Mouse (Mus musculus): ENCODE results near the gene Dgcr8. TPM values are rescaled to one million over a fixed set of nuclear protein-coding genes. Genes with fewer than 3 reads are reported as not detected.
"Not testable (repeated sequence)": the region's sequence is repeated elsewhere in the genome, so short reads cannot be mapped to it uniquely, and the experiment has no call there.

Dgcr8 gene
- 28.7 and 34.0 TPM in 2 replicates for polyA plus RNA-seq (2015; fragmentation: Nextera tagmentation; extraction: Ambion mirVana)

DNA sequence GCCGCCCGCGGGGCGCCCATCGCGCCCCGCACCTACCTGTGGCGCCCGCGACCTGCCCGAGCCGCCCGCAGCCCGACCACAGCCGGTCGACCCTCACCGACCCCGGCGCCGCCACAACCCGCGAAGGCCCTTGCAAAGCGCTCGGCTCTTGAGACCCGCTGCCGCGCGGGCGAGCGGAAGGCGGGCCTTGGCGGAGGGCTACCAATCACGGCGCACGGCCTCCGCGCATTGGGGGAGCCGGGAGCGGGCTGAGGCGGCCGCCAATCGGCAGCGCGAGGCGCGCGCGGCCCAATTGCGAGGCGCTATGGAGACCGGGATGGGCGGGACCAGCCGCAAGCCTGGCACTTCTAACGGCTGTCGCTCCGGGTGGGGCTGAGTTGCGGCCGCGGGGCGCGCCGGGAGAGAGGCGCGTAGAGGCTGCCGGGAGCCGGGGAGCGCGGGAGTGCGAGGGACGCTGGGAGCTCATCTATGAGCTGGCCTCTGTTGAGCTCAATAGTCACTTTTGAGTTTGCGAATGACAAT lies at the start of gene Dgcr8:
Gene Dgcr8 (minus strand): TSS at position 180 of the 522 bp plus-strand sequence.
- H3K27me3 ChIP-seq: no peaks in the 10 kb centered on the region
- ATAC-seq (ENCODE audit: insufficient number of reproducible peaks, low FRiP score, low TSS enrichment, low read depth): peak; percentile 99
- peak within 1 kb of the TSS; percentile 94 for H3K27ac ChIP-seq
- H3K4me1 ChIP-seq: peaks cover 25% of the 10 kb centered on the region
- WGBS: under 1% methylated on average over 70 of the region's 71 CpGs
- H3K36me3 ChIP-seq: peaks cover 14% of the 10 kb centered on the region
- H3K4me3 ChIP-seq: peak within 1 kb of the TSS; percentile 83
- no peaks in the 10 kb centered on the region for H3K9me3 ChIP-seq
- H3K9ac ChIP-seq: peak within 1 kb of the TSS; percentile 95
- peak within 1 kb of the TSS; percentile 78 for H3K4me2 ChIP-seq

DNA sequence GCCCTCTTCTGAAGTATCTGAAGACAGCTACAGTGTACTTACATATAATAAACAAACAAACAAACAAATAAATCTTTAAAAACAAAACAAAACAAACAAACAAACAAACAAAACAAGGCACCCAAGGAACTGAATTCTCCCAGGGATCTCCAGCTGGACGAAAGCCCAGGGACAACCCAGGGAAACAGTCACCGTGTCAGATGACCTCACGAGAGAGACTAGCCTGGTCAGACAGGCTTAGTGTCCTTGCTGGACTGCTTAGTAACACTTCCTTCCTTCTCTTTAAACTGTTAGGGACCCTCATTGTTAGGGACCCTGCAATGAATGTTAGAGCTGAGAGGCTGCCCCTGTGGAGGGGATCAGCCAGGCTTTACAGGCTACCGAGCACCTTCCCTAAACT lies 48.2 kb upstream of the Dgcr8 start:
- peaks cover 5% of the 10 kb centered on the region; the same call in 1 of the 2 replicates for H3K36me3 ChIP-seq
- ATAC-seq (ENCODE audit: insufficient number of reproducible peaks, low FRiP score, low TSS enrichment, low read depth): no peak
- H3K4me1 ChIP-seq: no peaks in the 10 kb centered on the region
- no peak overlapping the region for H3K4me2 ChIP-seq
- H3K27ac ChIP-seq: no peak overlapping the region
- WGBS: 92% methylated on average over 4 of the region's 4 CpGs
- H3K27me3 ChIP-seq: no peaks in the 10 kb centered on the region
- H3K4me3 ChIP-seq: no peak overlapping the region
- H3K9ac ChIP-seq: no peak overlapping the region
- no peaks in the 10 kb centered on the region for H3K9me3 ChIP-seq

DNA sequence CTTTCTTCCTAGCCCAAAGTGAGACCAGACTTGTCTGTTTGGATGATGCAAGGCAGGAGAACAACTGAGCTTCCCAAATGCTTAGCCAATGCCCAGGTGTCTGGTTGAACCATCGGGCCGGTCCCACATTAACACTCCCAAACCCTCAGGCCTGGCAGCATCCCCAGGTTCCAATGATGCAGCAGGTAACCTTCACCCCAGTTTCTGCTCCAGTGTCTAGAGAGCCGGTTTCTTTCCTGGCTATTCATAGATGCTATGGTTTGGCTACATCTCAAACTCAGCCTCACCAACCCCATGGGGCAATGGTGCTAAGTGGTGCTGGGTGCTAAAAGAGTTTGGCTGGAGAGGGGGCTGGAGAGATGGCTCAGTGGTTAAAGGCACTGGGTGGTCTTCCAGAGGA lies 46.9 kb upstream of the Dgcr8 start:
- H3K9ac ChIP-seq: no peak overlapping the region
- no peaks in the 10 kb centered on the region for H3K27me3 ChIP-seq
- no peak for ATAC-seq (ENCODE audit: insufficient number of reproducible peaks, low FRiP score, low TSS enrichment, low read depth)
- WGBS: 89% methylated on average over 3 of the region's 3 CpGs
- H3K36me3 ChIP-seq: peaks cover 5% of the 10 kb centered on the region; the same call in 1 of the 2 replicates
- H3K4me3 ChIP-seq: no peak overlapping the region
- H3K4me2 ChIP-seq: no peak overlapping the region
- no peaks in the 10 kb centered on the region for H3K9me3 ChIP-seq
- H3K27ac ChIP-seq: no peak overlapping the region
- no peaks in the 10 kb centered on the region for H3K4me1 ChIP-seq

DNA sequence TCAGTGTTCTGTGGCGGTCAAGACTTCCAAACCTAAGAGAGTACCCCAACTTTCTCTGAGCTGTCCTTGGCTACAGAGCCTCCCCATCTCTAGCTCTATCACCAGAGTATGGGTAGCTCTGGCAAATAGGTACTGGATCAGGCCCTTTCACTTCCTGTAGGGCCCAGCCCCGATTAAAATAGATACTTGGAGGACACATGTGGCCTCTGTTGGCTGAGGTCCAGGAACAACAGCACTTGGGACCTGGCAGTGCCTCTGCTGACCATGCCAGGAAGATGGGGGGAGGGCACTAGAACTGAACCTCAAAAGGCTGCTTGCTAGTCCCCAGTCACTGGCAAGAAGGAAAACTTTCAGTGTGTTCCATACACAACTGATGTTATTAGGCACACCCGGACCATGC lies 44.9 kb upstream of the Dgcr8 start:
- 83% methylated on average over 3 of the region's 3 CpGs for WGBS
- H3K4me3 ChIP-seq: no peak overlapping the region
- H3K9ac ChIP-seq: no peak overlapping the region
- ATAC-seq (ENCODE audit: insufficient number of reproducible peaks, low FRiP score, low TSS enrichment, low read depth): no peak
- no peaks in the 10 kb centered on the region for H3K4me1 ChIP-seq
- H3K9me3 ChIP-seq: no peaks in the 10 kb centered on the region
- H3K4me2 ChIP-seq: no peak overlapping the region
- peaks cover 5% of the 10 kb centered on the region; the same call in 1 of the 2 replicates for H3K36me3 ChIP-seq
- no peaks in the 10 kb centered on the region for H3K27me3 ChIP-seq
- no peak overlapping the region for H3K27ac ChIP-seq

DNA sequence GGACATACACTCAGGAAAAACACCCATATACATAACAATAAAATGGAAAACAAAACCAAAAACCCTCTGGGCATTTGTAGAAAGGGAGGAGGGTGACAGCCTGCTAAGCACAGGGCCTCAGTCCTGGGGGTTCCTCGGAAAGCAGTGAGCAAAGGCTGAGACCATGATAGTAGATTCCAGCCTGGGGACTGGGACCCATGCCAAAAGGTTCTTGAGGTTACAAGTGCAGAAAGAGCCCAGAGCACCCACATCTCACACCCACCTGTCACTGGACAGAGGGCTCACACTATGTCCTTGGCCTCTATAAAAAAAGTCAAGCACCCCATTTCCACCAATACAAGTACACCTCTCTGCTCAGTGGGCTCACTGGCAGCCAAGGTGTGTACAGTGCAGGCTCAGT lies 39.5 kb upstream of the Dgcr8 start:
- ATAC-seq (ENCODE audit: insufficient number of reproducible peaks, low FRiP score, low TSS enrichment, low read depth): no peak
- WGBS: 85% methylated on average over 1 of the region's 1 CpGs
- H3K27ac ChIP-seq: no peak overlapping the region
- H3K36me3 ChIP-seq: no peaks in the 10 kb centered on the region
- H3K4me1 ChIP-seq: no peaks in the 10 kb centered on the region
- H3K4me2 ChIP-seq: no peak overlapping the region
- H3K27me3 ChIP-seq: no peaks in the 10 kb centered on the region
- H3K9me3 ChIP-seq: no peaks in the 10 kb centered on the region
- no peak overlapping the region for H3K9ac ChIP-seq
- H3K4me3 ChIP-seq: no peak overlapping the region

DNA sequence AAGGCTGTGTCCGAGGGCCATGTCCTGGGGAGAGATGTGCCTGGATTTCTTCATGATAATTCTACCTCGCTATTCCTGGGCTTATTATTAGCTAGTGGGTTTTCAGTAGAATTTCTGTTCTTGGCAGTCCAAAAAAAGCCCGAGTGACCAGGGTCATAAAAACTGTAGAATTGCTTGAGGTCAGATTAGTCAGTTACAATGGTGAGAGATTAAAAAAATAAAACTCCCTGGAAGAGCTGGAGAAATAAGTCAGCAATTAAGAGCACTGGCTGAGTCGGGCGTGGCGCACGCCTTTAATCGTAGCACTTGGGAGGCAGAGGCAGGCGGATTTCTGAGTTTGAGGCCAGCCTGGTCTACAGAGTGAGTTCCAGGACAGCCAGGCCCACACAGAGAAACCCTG lies 38.9 kb upstream of the Dgcr8 start:
- Histone ChIP-seq H3K9me3 (no peaks in the 10 kb centered on the region), H3K4me2 (no peak overlapping the region), H3K27ac (no peak overlapping the region), H3K4me3 (no peak overlapping the region), H3K36me3 (0 out of 2 replicates have a peak, but pooled peaks cover 2% of the 10 kb centered on the region), H3K9ac (no peak overlapping the region), H3K4me1 (no peaks in the 10 kb centered on the region), H3K27me3 (no peaks in the 10 kb centered on the region)
- 90% methylated on average over 9 of the region's 9 CpGs for WGBS
- ATAC-seq (ENCODE audit: insufficient number of reproducible peaks, low FRiP score, low TSS enrichment, low read depth): no peak

DNA sequence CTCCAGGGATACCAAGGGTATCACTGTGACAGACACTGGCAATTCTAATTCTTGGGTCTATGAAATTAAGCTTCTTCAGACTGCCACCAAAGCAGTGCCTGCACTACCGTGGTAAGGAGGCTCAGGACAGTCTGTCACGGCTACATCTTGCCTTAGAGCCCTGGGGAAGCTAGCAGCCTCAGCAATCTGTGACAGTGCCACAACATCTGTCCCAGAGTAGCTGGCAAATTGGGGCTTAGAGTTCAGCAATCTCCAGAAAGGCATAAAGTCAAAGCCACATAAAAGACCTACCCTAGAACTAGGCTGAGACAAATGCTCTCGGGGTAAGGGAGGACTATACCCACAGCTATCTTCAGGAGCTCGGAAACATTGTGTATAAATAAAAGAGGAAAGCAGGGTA lies 36.7 kb upstream of the Dgcr8 start:
- Histone ChIP-seq H3K9ac (no peak overlapping the region), H3K4me3 (no peak overlapping the region), H3K27me3 (no peaks in the 10 kb centered on the region), H3K4me2 (no peak overlapping the region), H3K36me3 (peaks cover 5% of the 10 kb centered on the region; the same call in 1 of the 2 replicates), H3K9me3 (no peaks in the 10 kb centered on the region), H3K27ac (no peak overlapping the region), H3K4me1 (no peaks in the 10 kb centered on the region)
- no peak for ATAC-seq (ENCODE audit: insufficient number of reproducible peaks, low FRiP score, low TSS enrichment, low read depth)
- 82% methylated on average over 4 of the region's 4 CpGs for WGBS

DNA sequence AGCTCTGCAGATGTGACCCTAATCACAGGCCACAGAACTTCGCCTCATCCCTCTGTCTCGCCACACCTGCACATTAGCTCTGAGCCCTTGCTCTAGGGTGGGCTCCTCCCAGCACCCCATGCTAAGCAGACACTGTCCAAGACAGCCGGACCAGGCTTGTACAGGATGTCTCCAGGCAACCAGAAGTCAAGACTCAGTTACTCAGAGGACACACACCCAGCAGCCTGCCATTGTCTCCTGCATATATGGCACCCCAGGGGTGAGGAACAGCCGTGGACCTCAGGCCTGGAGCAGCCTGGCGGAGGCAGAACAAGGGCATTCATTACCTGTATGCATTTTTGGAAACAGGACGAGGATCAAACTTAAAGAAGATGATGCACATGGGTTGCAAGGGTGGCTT lies 35.0 kb upstream of the Dgcr8 start:
- Histone ChIP-seq H3K27ac (no peak overlapping the region), H3K36me3 (peaks cover 8% of the 10 kb centered on the region; the same call in 1 of the 2 replicates), H3K9me3 (no peaks in the 10 kb centered on the region), H3K4me1 (no peaks in the 10 kb centered on the region), H3K27me3 (no peaks in the 10 kb centered on the region), H3K9ac (no peak overlapping the region), H3K4me3 (no peak overlapping the region), H3K4me2 (no peak overlapping the region)
- ATAC-seq (ENCODE audit: insufficient number of reproducible peaks, low FRiP score, low TSS enrichment, low read depth): no peak
- WGBS: 84% methylated on average over 6 of the region's 6 CpGs

DNA sequence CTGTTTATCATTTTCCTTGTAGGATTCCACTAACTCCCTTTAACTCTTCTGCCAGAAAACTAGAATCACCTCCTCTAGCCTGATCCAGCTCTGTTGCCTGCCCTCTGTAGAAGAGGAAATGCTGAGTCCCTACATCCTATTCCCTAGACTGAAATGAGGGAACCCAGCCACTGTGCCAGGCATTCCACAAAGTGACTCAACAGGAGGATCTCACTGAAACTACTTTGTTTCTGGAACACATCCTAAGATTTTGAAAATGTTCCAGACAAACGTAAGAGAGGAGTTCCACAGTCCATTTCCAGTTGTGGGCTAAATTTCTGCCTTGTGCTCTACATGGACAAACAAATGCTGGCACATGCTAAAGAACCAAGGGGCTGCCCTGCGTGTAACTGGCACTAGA lies 34.4 kb upstream of the Dgcr8 start:
- no peak overlapping the region for H3K4me3 ChIP-seq
- H3K9ac ChIP-seq: no peak overlapping the region
- no peaks in the 10 kb centered on the region for H3K27me3 ChIP-seq
- no peaks in the 10 kb centered on the region for H3K4me1 ChIP-seq
- peaks cover 11% of the 10 kb centered on the region; the same call in 1 of the 2 replicates for H3K36me3 ChIP-seq
- no peak for ATAC-seq (ENCODE audit: insufficient number of reproducible peaks, low FRiP score, low TSS enrichment, low read depth)
- no peak overlapping the region for H3K4me2 ChIP-seq
- H3K9me3 ChIP-seq: no peaks in the 10 kb centered on the region
- WGBS: 68% methylated on average over 2 of the region's 2 CpGs
- H3K27ac ChIP-seq: no peak overlapping the region

DNA sequence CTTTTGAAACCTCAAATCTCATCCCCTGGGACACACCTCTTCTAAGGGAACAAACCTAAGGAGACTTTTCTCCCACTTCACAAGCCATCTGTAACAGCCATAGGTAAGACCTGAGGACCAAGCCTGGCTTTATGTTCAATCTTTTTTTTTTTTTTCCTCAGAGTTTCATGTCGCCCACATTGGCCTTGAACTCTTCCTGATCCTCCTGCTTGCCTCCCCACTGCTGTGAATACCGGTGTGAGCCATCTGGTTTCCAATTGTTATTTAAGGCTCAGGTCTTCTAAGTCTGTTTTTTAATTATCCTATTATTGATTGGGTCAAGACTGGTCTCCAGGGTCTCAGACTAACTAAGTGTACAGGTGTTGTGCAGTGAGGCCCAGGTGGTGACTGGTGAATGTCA lies 32.4 kb upstream of the Dgcr8 start:
- no peak for ATAC-seq (ENCODE audit: insufficient number of reproducible peaks, low FRiP score, low TSS enrichment, low read depth)
- H3K9me3 ChIP-seq: no peaks in the 10 kb centered on the region
- no peak overlapping the region for H3K4me3 ChIP-seq
- no peak overlapping the region for H3K27ac ChIP-seq
- no peak overlapping the region for H3K4me2 ChIP-seq
- H3K36me3 ChIP-seq: peaks cover 11% of the 10 kb centered on the region; the same call in 1 of the 2 replicates
- H3K27me3 ChIP-seq: no peaks in the 10 kb centered on the region
- 74% methylated on average over 2 of the region's 2 CpGs for WGBS
- no peak overlapping the region for H3K9ac ChIP-seq
- no peaks in the 10 kb centered on the region for H3K4me1 ChIP-seq

DNA sequence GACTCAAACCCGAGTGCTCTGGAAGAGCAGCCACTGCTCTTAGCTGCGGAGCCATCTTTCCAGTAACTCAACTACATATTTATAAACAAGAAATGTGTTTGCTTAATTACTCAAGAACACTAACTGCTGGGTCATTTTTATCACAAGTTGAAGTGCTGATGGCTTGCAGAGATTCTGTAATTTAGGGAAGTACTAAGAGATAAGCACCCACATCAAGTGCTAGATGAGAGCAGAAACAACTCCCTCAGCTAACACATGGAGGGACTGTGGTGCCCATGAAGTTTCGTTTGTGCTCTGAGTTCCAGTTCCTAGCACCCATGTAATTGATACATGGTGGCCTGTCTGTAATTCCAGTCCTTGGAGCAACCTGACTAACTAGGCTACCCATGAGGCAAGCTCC lies 29.9 kb upstream of the Dgcr8 start:
- Histone ChIP-seq H3K4me3 (no peak overlapping the region), H3K36me3 (peaks cover 11% of the 10 kb centered on the region; the same call in 1 of the 2 replicates), H3K4me1 (no peaks in the 10 kb centered on the region), H3K27ac (no peak overlapping the region), H3K9me3 (no peaks in the 10 kb centered on the region), H3K9ac (no peak overlapping the region), H3K4me2 (no peak overlapping the region), H3K27me3 (no peaks in the 10 kb centered on the region)
- no peak for ATAC-seq (ENCODE audit: insufficient number of reproducible peaks, low FRiP score, low TSS enrichment, low read depth)
- WGBS: 81% methylated on average over 3 of the region's 3 CpGs

DNA sequence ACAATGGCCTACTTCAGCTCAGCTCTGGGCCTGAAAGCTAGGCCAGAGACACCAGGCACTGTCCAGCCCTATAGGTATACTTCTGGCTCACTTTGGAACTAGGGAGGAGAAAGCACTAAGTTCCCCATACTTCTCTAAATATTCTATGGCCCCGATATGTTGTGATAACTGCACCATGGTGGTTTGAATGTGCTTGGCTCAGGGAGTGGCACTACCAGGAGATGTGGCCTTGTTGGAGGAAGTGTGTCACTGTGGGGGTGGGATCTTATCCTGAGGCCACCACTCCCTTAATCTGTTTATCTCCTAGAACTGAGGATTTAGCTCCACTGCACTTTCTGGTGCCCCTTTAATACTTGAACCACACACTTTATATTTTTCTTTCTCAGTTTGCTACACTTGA lies 19.1 kb upstream of the Dgcr8 start:
- H3K27ac ChIP-seq: no peak overlapping the region
- H3K27me3 ChIP-seq: no peaks in the 10 kb centered on the region
- H3K9me3 ChIP-seq: no peaks in the 10 kb centered on the region
- no peak for ATAC-seq (ENCODE audit: insufficient number of reproducible peaks, low FRiP score, low TSS enrichment, low read depth)
- no peak overlapping the region for H3K4me3 ChIP-seq
- no peak overlapping the region for H3K9ac ChIP-seq
- WGBS: 89% methylated on average over 1 of the region's 1 CpGs
- H3K4me2 ChIP-seq: no peak overlapping the region
- no peaks in the 10 kb centered on the region for H3K4me1 ChIP-seq
- 0 out of 2 replicates have a peak, but pooled peaks cover 5% of the 10 kb centered on the region for H3K36me3 ChIP-seq

DNA sequence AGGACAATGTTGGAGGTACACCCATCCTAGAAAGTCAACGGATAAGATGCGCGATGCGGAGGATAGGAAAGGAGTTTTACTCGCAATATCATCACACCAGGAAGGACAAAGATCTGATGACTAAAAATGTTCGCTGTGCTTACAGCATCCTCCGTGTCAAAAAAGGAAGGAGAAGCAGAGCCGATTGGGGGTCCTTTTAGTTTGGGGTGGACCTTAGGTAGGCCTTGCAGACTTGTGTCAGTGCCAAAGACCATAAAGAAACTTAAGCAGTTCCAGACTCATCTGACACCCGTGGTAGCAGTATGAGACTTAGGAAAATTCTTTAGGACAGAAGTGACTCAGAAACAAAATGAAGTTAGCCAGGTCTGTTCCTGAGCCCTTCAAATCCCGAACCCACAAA lies 568 bp upstream of the Dgcr8 start:
- peaks cover 10% of the 10 kb centered on the region for H3K36me3 ChIP-seq
- 1% methylated on average over 10 of the region's 10 CpGs for WGBS
- peaks cover 25% of the 10 kb centered on the region for H3K4me1 ChIP-seq
- H3K4me2 ChIP-seq: peak overlapping the region; percentile 32
- not testable (repeated sequence) for H3K9me3 ChIP-seq; H3K27me3 ChIP-seq; H3K9ac ChIP-seq; ATAC-seq (ENCODE audit: insufficient number of reproducible peaks, low FRiP score, low TSS enrichment, low read depth)
- H3K27ac ChIP-seq: peak overlapping the region; percentile 82
- H3K4me3 ChIP-seq: peak overlapping the region; percentile 83
